ENCODE assay signal across 25 mouse cellular contexts in the genomic region with DNA sequence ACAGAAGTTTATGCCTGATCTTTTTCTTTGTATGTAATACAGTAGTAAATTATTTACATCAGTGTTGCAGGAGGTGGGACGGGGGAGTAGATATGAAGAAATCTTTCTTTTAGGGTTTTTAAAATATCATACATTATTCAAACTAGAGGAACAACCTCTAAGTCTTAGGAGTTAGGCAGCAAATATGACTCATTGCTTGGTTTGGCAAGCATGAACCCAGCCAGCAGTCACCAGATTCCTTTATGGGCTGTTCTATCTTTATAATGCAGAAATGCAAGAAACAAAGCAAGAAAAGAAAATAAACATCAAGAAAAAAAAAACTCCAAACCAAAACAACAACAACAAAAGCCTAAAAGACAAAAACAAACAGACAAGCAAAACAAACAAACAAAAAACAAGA.
DNase-seq lines count a peak whose midpoint lies in the region; ATAC-seq and TF ChIP-seq lines count a peak whose summit lies in the region.
"Had no signal": no experiment of that assay in that cellular context is flagged by ENCODE, and none has a peak within 500 bp of the region (broad histone marks: within the 10 kb centered on the region; RNA-seq: fewer than 3 reads in every experiment).

No protein-coding gene starts in this region.

- no peak overlapping the region for H3K4me2 ChIP-seq in midbrain, embryonic 11.5 days
- H3K4me2 ChIP-seq in midbrain, embryonic 14.5 days (ENCODE audit: low read length): no peak overlapping the region
- H3K4me2 ChIP-seq: forebrain, embryonic 12.5 days; hindbrain, embryonic 12.5 days; kidney, embryonic 15.5 days; liver, embryonic 15.5 days; lung, embryonic 15.5 days; neural tube, embryonic 15.5 days had no signal

- no peaks in the 10 kb centered on the region for H3K36me3 ChIP-seq in midbrain, embryonic 11.5 days (ENCODE audit: control insufficient read depth, insufficient read depth, low read length)
- H3K36me3 ChIP-seq in midbrain, embryonic 14.5 days (ENCODE audit: control insufficient read depth, insufficient read depth, low read length): no peaks in the 10 kb centered on the region
- H3K36me3 ChIP-seq: forebrain, embryonic 12.5 days; hindbrain, embryonic 12.5 days; kidney, embryonic 15.5 days; limb, embryonic 10.5 days; liver, embryonic 15.5 days; lung, embryonic 15.5 days; neural tube, embryonic 15.5 days had no signal

- H3K27me3 ChIP-seq in midbrain, embryonic 11.5 days (ENCODE audit: control insufficient read depth, insufficient read depth, low read length): no peaks in the 10 kb centered on the region
- H3K27me3 ChIP-seq in midbrain, embryonic 14.5 days (ENCODE audit: control insufficient read depth, insufficient read depth, low read length): no peaks in the 10 kb centered on the region
- H3K27me3 ChIP-seq: forebrain, embryonic 12.5 days; hindbrain, embryonic 12.5 days; kidney, embryonic 15.5 days; liver, embryonic 15.5 days; lung, embryonic 15.5 days; megakaryocyte, embryonic 14.5 days; neural tube, embryonic 15.5 days had no signal

- no peak for TF ChIP-seq CTCF in embryonic fibroblast, embryonic 13.5 days (IDR thresholded peaks at IDR 0.05; ENCODE audit: borderline replicate concordance, insufficient read depth, low read length)
- TF ChIP-seq CTCF in layer of hippocampus, adult 2 months (conservative IDR thresholded peaks at IDR 0.05): no peak

- TF ChIP-seq POLR2A in embryonic fibroblast, embryonic 13.5 days (IDR thresholded peaks at IDR 0.05; ENCODE audit: low read depth, low read length): no peak

- H3K4me1 ChIP-seq in midbrain, embryonic 11.5 days (ENCODE audit: control insufficient read depth, insufficient read depth, low read length): peaks cover 2% of the 10 kb centered on the region; the same call in 1 of the 2 replicates
- H3K4me1 ChIP-seq in midbrain, embryonic 14.5 days (ENCODE audit: control insufficient read depth, insufficient read depth, low read length): peaks cover 14% of the 10 kb centered on the region
- H3K4me1 ChIP-seq in embryonic fibroblast, embryonic 13.5 days (ENCODE audit: control insufficient read depth, insufficient read depth, low read length): peaks cover 15% of the 10 kb centered on the region
- H3K4me1 ChIP-seq: limb, embryonic 10.5 days; liver, embryonic 15.5 days; lung, embryonic 15.5 days; megakaryocyte, embryonic 14.5 days had no signal

- peak; percentile 88 for DNase-seq in heart, adult 11 months
- DNase-seq in heart, postnatal 36 days: no peak
- DNase-seq in midbrain, embryonic 11.5 days (ENCODE audit: low spot score, missing footprints): peak; percentile 47
- DNase-seq in midbrain, embryonic 14.5 days: no peak
- peak; percentile 36 for DNase-seq in Muller cell, postnatal 12 days (ENCODE audit: inconsistent ontology term)
- no peak for DNase-seq in layer of hippocampus, adult 2 months (ENCODE audit: low spot score in 2 of 2)
- DNase-seq: adrenal gland, postnatal 25 days; cerebellum, adult 11-12 months; cerebellum, postnatal 14 days; gastrocnemius, postnatal 10 days; kidney, adult 11 months; liver; lung, postnatal 36 days; spleen, adult 18-20 months had no signal

- no peak overlapping the region for H3K4me3 ChIP-seq in midbrain, embryonic 11.5 days (ENCODE audit: low read depth, low read length)
- H3K4me3 ChIP-seq in midbrain, embryonic 14.5 days (replicated peaks; ENCODE audit: low read depth, low read length): no peak overlapping the region
- no peak overlapping the region for H3K4me3 ChIP-seq in embryonic fibroblast, embryonic 13.5 days (ENCODE audit: insufficient read depth, low read length)
- H3K4me3 ChIP-seq in layer of hippocampus, adult 2 months: no peak overlapping the region
- H3K4me3 ChIP-seq: forebrain, embryonic 12.5 days; hindbrain, embryonic 12.5 days; kidney, embryonic 15.5 days; limb, embryonic 10.5 days; liver, embryonic 15.5 days; lung, embryonic 15.5 days; megakaryocyte, embryonic 14.5 days; neural tube, embryonic 15.5 days had no signal

- intact Hi-C loops in heart, postnatal 36 days (cut with DNase I): no loop called here

- H3K27ac ChIP-seq in midbrain, embryonic 11.5 days (ENCODE audit: low read depth, low read length): no peak overlapping the region
- no peak overlapping the region for H3K27ac ChIP-seq in midbrain, embryonic 14.5 days (replicated peaks; ENCODE audit: low read depth, low read length)
- H3K27ac ChIP-seq in embryonic fibroblast, embryonic 13.5 days (ENCODE audit: insufficient read depth, low read length): 0 out of 2 replicates have a peak overlapping the region, but pooled peaks have one; percentile 27
- H3K27ac ChIP-seq in layer of hippocampus, adult 2 months: no peak overlapping the region
- H3K27ac ChIP-seq: forebrain, embryonic 12.5 days; hindbrain, embryonic 12.5 days; kidney, embryonic 15.5 days; limb, embryonic 10.5 days; liver, embryonic 15.5 days; lung, embryonic 15.5 days; neural tube, embryonic 15.5 days had no signal

- 88% methylated on average over 1 of the region's 1 CpGs for WGBS in midbrain, embryonic 11.5 days
- WGBS in midbrain, embryonic 14.5 days: 89% methylated on average over 1 of the region's 1 CpGs

- H3K9me3 ChIP-seq in midbrain, embryonic 11.5 days (ENCODE audit: control insufficient read depth, low read length): no peaks in the 10 kb centered on the region
- H3K9me3 ChIP-seq in midbrain, embryonic 14.5 days (ENCODE audit: control insufficient read depth, low read length): no peaks in the 10 kb centered on the region
- H3K9me3 ChIP-seq: forebrain, embryonic 12.5 days; hindbrain, embryonic 12.5 days; kidney, embryonic 15.5 days; limb, embryonic 10.5 days; liver, embryonic 15.5 days; lung, embryonic 15.5 days; neural tube, embryonic 15.5 days had no signal

- ATAC-seq in midbrain, embryonic 11.5 days (ENCODE audit: low FRiP score): no peak
- no peak for ATAC-seq in midbrain, embryonic 14.5 days (ENCODE audit: low FRiP score, low TSS enrichment)
- ATAC-seq in inflammation-experienced regulatory T-cells, adult 6 months: no peak
- ATAC-seq: midbrain, embryonic 16.5 days had no signal

- no peak overlapping the region for H3K9ac ChIP-seq in midbrain, embryonic 11.5 days (ENCODE audit: low read length)
- H3K9ac ChIP-seq in midbrain, embryonic 14.5 days (replicated peaks; ENCODE audit: low read length): no peak overlapping the region
- H3K9ac ChIP-seq: forebrain, embryonic 12.5 days; hindbrain, embryonic 12.5 days; kidney, embryonic 15.5 days; liver, embryonic 15.5 days; lung, embryonic 15.5 days; neural tube, embryonic 15.5 days had no signal

Comparison
In these comparisons a context has a peak if more than half of its experiments do, and no peak if none do; other contexts are left out.
1. DNase-seq: peak in heart, adult 11 months (single experiment), midbrain, embryonic 11.5 days (single experiment) and Muller cell, postnatal 12 days (single experiment); none in heart, postnatal 36 days (0 of 2), midbrain, embryonic 14.5 days (single experiment) and layer of hippocampus, adult 2 months (0 of 2).